Mouse (Mus musculus): ENCODE measurements at regions not wholly inside any gene's neighbourhood (a gene's known extent, or its start where the extent isn't known, plus 50 kb on each side); places are given as distances from the start of the nearest gene placed in this dataset.
A peak's percentile ranks its signal among the peaks of the same experiment; 100 is the strongest.

DNA sequence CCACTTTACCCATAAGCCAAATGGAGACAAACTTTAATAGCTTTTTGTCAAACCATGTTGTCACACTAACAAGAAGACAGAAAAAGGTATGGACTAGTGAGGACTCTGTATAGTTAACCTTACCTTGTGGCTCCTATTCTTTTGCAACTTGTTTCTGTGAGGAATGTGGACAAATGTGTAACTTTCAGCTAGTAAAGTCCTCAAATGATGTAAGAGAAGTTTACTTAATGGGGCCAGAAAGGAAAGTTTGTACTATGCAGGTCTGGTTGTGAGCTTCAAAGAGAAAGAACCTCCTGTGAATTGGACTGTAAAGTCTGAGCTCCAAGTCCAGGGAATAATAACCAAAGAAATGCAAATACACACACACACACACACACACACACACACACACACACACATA lies 356.7 kb upstream of the Atxn7l3b start:
- no peak for DNase-seq (ENCODE audit: low spot score in 2 of 2)

DNA sequence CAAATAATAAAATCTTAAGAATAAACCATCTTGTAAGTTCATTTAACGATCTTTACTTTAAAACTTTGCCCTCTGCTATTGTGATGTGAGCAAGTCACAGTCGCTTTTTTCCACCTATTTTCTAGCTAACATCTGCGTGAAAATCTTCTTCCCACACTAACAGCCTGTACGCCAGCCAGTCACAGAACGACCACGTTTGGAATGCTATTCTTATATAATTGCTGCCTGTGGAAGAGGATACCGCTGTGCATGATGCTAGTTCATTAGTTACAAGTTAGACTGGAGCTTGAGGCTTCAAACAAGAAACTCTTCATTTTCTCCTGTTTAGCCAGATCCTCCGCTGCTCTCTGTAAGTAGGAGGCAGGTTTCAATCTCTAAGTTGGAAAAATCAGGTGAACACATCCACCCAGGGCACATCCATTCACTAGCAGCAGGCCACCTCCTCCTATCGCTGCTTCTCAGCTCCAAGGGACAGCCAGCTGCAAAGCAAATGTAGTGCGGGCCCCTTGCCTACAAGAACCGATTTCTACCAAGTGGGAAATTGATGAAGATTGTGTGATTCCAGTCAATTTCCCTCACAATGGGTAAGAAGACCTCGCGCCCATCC lies 312.1 kb upstream of the Atxn7l3b start:
- peak; percentile 17 to 35 for DNase-seq (ENCODE audit: low spot score in 2 of 2)

All from left cerebral cortex, adult 18-20 months (tissue).